Mouse (Mus musculus): ENCODE data around the gene Osbpl10. TPM values are rescaled to one million over a fixed set of nuclear protein-coding genes. Genes with fewer than 3 reads are reported as not detected.

Osbpl10 gene
- polyA plus RNA-seq, 1 experiment: 7.0 TPM

- H3K36me3 ChIP-seq (ENCODE audit: control insufficient read depth, insufficient read depth, low read length): no peaks in the 10 kb centered on the region
- 90% methylated on average over 4 of the region's 4 CpGs for WGBS
These were observed 43.0 kb upstream of the Osbpl10 start for GRCm38 (mm10) chr9:114935321-114935720.

GRCm38 (mm10) chr9:114936687-114937086, 41.7 kb upstream of the Osbpl10 start:
- WGBS: 72% methylated on average over 2 of the region's 2 CpGs
- DNase-seq: no peak
- Histone ChIP-seq H3K36me3 (ENCODE audit: control insufficient read depth, insufficient read depth, low read length) (no peaks in the 10 kb centered on the region), H3K27ac (ENCODE audit: insufficient read depth, low read depth, low read length) (no peak overlapping the region), H3K4me1 (ENCODE audit: control insufficient read depth, insufficient read depth, low read length) (peaks cover 6% of the 10 kb centered on the region; the same call in 1 of the 2 replicates), H3K27me3 (replicated peaks; ENCODE audit: control insufficient read depth, insufficient read depth, low read length) (no peaks in the 10 kb centered on the region), H3K4me3 (ENCODE audit: insufficient read depth, low read depth, low read length) (no peak overlapping the region)
- TF ChIP-seq POLR2A (IDR thresholded peaks at IDR 0.05; ENCODE audit: low read depth, low read length) (no peak), CTCF (conservative IDR thresholded peaks at IDR 0.05; ENCODE audit: insufficient read depth, insufficient read length, low read depth, low read length) (no peak)

More at GRCm38 (mm10) chr9:114935321-114935720, 43.0 kb upstream of the Osbpl10 start:
- Histone ChIP-seq H3K27ac (ENCODE audit: insufficient read depth, low read depth, low read length) (no peak overlapping the region), H3K4me1 (ENCODE audit: control insufficient read depth, insufficient read depth, low read length) (peaks cover 11% of the 10 kb centered on the region; the same call in 1 of the 2 replicates), H3K4me3 (ENCODE audit: insufficient read depth, low read depth, low read length) (no peak overlapping the region), H3K27me3 (replicated peaks; ENCODE audit: control insufficient read depth, insufficient read depth, low read length) (no peaks in the 10 kb centered on the region)
- no peak for DNase-seq
- no peak for TF ChIP-seq POLR2A (IDR thresholded peaks at IDR 0.05; ENCODE audit: low read depth, low read length)
- no peak for TF ChIP-seq CTCF (conservative IDR thresholded peaks at IDR 0.05; ENCODE audit: insufficient read depth, insufficient read length, low read depth, low read length)

GRCm38 (mm10) chr9:114944642-114945041, 33.7 kb upstream of the Osbpl10 start:
- Histone ChIP-seq H3K4me1 (ENCODE audit: control insufficient read depth, insufficient read depth, low read length) (no peaks in the 10 kb centered on the region), H3K36me3 (ENCODE audit: control insufficient read depth, insufficient read depth, low read length) (no peaks in the 10 kb centered on the region), H3K4me3 (ENCODE audit: insufficient read depth, low read depth, low read length) (no peak overlapping the region), H3K27ac (ENCODE audit: insufficient read depth, low read depth, low read length) (no peak overlapping the region), H3K27me3 (replicated peaks; ENCODE audit: control insufficient read depth, insufficient read depth, low read length) (no peaks in the 10 kb centered on the region)
- DNase-seq: no peak
- 89% methylated on average over 3 of the region's 3 CpGs for WGBS
- TF ChIP-seq CTCF (conservative IDR thresholded peaks at IDR 0.05; ENCODE audit: insufficient read depth, insufficient read length, low read depth, low read length) (no peak), POLR2A (IDR thresholded peaks at IDR 0.05; ENCODE audit: low read depth, low read length) (no peak)

GRCm38 (mm10) chr9:114945576-114945975, 32.8 kb upstream of the Osbpl10 start:
- Histone ChIP-seq H3K4me3 (ENCODE audit: insufficient read depth, low read depth, low read length) (no peak overlapping the region), H3K27ac (ENCODE audit: insufficient read depth, low read depth, low read length) (no peak overlapping the region), H3K4me1 (ENCODE audit: control insufficient read depth, insufficient read depth, low read length) (no peaks in the 10 kb centered on the region), H3K36me3 (ENCODE audit: control insufficient read depth, insufficient read depth, low read length) (no peaks in the 10 kb centered on the region), H3K27me3 (replicated peaks; ENCODE audit: control insufficient read depth, insufficient read depth, low read length) (no peaks in the 10 kb centered on the region)
- no peak for DNase-seq
- 93% methylated on average over 6 of the region's 6 CpGs for WGBS
- TF ChIP-seq CTCF (conservative IDR thresholded peaks at IDR 0.05; ENCODE audit: insufficient read depth, insufficient read length, low read depth, low read length): no peak
- TF ChIP-seq POLR2A (IDR thresholded peaks at IDR 0.05; ENCODE audit: low read depth, low read length): no peak

GRCm38 (mm10) chr9:114948395-114948794, 30.0 kb upstream of the Osbpl10 start:
- peak; percentile 30 for DNase-seq
- no peak overlapping the region for H3K4me3 ChIP-seq (ENCODE audit: insufficient read depth, low read depth, low read length)
- no peak overlapping the region for H3K27ac ChIP-seq (ENCODE audit: insufficient read depth, low read depth, low read length)
- no peaks in the 10 kb centered on the region for H3K4me1 ChIP-seq (ENCODE audit: control insufficient read depth, insufficient read depth, low read length)
- WGBS: 44% methylated on average over 5 of the region's 5 CpGs
- TF ChIP-seq POLR2A (IDR thresholded peaks at IDR 0.05; ENCODE audit: low read depth, low read length) (no peak), CTCF (conservative IDR thresholded peaks at IDR 0.05; ENCODE audit: insufficient read depth, insufficient read length, low read depth, low read length) (no peak)
- H3K36me3 ChIP-seq (ENCODE audit: control insufficient read depth, insufficient read depth, low read length): no peaks in the 10 kb centered on the region
- no peaks in the 10 kb centered on the region for H3K27me3 ChIP-seq (replicated peaks; ENCODE audit: control insufficient read depth, insufficient read depth, low read length)

- TF ChIP-seq CTCF (conservative IDR thresholded peaks at IDR 0.05; ENCODE audit: insufficient read depth, insufficient read length, low read depth, low read length) (peak; percentile 35), POLR2A (IDR thresholded peaks at IDR 0.05; ENCODE audit: low read depth, low read length) (no peak)
- H3K4me3 ChIP-seq (ENCODE audit: insufficient read depth, low read depth, low read length): no peak overlapping the region
- H3K27me3 ChIP-seq (replicated peaks; ENCODE audit: control insufficient read depth, insufficient read depth, low read length): no peaks in the 10 kb centered on the region
- H3K27ac ChIP-seq (ENCODE audit: insufficient read depth, low read depth, low read length): no peak overlapping the region
- H3K4me1 ChIP-seq (ENCODE audit: control insufficient read depth, insufficient read depth, low read length): no peaks in the 10 kb centered on the region
- no peaks in the 10 kb centered on the region for H3K36me3 ChIP-seq (ENCODE audit: control insufficient read depth, insufficient read depth, low read length)
- 63% methylated on average over 1 of the region's 1 CpGs for WGBS
- DNase-seq: no peak
These were observed 25.5 kb upstream of the Osbpl10 start for GRCm38 (mm10) chr9:114952866-114953265.

- TF ChIP-seq CTCF (conservative IDR thresholded peaks at IDR 0.05; ENCODE audit: insufficient read depth, insufficient read length, low read depth, low read length): no peak
- TF ChIP-seq POLR2A (IDR thresholded peaks at IDR 0.05; ENCODE audit: low read depth, low read length): no peak
- Histone ChIP-seq H3K4me3 (ENCODE audit: insufficient read depth, low read depth, low read length) (no peak overlapping the region), H3K27ac (ENCODE audit: insufficient read depth, low read depth, low read length) (no peak overlapping the region), H3K4me1 (ENCODE audit: control insufficient read depth, insufficient read depth, low read length) (no peaks in the 10 kb centered on the region), H3K36me3 (ENCODE audit: control insufficient read depth, insufficient read depth, low read length) (no peaks in the 10 kb centered on the region), H3K27me3 (replicated peaks; ENCODE audit: control insufficient read depth, insufficient read depth, low read length) (no peaks in the 10 kb centered on the region)
- no peak for DNase-seq
- WGBS: 88% methylated on average over 11 of the region's 11 CpGs
These were observed 23.0 kb upstream of the Osbpl10 start for GRCm38 (mm10) chr9:114955340-114955739.
